Mouse (Mus musculus): ENCODE measurements at regions not wholly inside any gene's neighbourhood (a gene's known extent, or its start where the extent isn't known, plus 50 kb on each side); places are given as distances from the start of the nearest gene placed in this dataset.

- DNase-seq (ENCODE audit: low read depth, low spot score), result no peak
Measured at GRCm38 (mm10) chr6:66236368-66236767, 284.0 kb downstream of the 4930544G11Rik start.

- DNase-seq (ENCODE audit: low read depth, low spot score), result no peak
Measured at GRCm38 (mm10) chr6:66255378-66255777, 279.8 kb upstream of the Mad2l1 start.

- DNase-seq (ENCODE audit: low read depth, low spot score), result no peak
Measured at GRCm38 (mm10) chr6:66263429-66263828, 271.8 kb upstream of the Mad2l1 start.

- DNase-seq (ENCODE audit: low read depth, low spot score), result no peak
Measured at GRCm38 (mm10) chr6:66263918-66264317, 271.3 kb upstream of the Mad2l1 start.

- no peak for DNase-seq (ENCODE audit: low read depth, low spot score)
Measured at GRCm38 (mm10) chr6:66268427-66268826, 266.8 kb upstream of the Mad2l1 start.

GRCm38 (mm10) chr6:66271414-66272206, 263.6 kb upstream of the Mad2l1 start:
- no peak for DNase-seq (ENCODE audit: low read depth, low spot score)

- DNase-seq (ENCODE audit: low read depth, low spot score), result no peak
Measured at GRCm38 (mm10) chr6:66272216-66272615, 263.0 kb upstream of the Mad2l1 start.

- no peak for DNase-seq (ENCODE audit: low read depth, low spot score)
Measured at GRCm38 (mm10) chr6:66274737-66275136, 260.5 kb upstream of the Mad2l1 start.

GRCm38 (mm10) chr6:66280701-66281100, 254.5 kb upstream of the Mad2l1 start:
- no peak for DNase-seq (ENCODE audit: low read depth, low spot score)

GRCm38 (mm10) chr6:66282566-66283115, 252.5 kb upstream of the Mad2l1 start:
- DNase-seq (ENCODE audit: low read depth, low spot score), result no peak

GRCm38 (mm10) chr6:66283521-66283920, 251.7 kb upstream of the Mad2l1 start:
- no peak for DNase-seq (ENCODE audit: low read depth, low spot score)

GRCm38 (mm10) chr6:66287607-66288006, 247.6 kb upstream of the Mad2l1 start:
- DNase-seq (ENCODE audit: low read depth, low spot score), result no peak

GRCm38 (mm10) chr6:66289196-66289595, 246.0 kb upstream of the Mad2l1 start:
- no peak for DNase-seq (ENCODE audit: low read depth, low spot score)

GRCm38 (mm10) chr6:66291576-66291975, 243.6 kb upstream of the Mad2l1 start:
- DNase-seq (ENCODE audit: low read depth, low spot score), result no peak

- no peak for DNase-seq (ENCODE audit: low read depth, low spot score)
Measured at GRCm38 (mm10) chr6:66298056-66298455, 237.1 kb upstream of the Mad2l1 start.

- no peak for DNase-seq (ENCODE audit: low read depth, low spot score)
Measured at GRCm38 (mm10) chr6:66300189-66300588, 235.0 kb upstream of the Mad2l1 start.

GRCm38 (mm10) chr6:66344848-66345247, 190.3 kb upstream of the Mad2l1 start:
- DNase-seq (ENCODE audit: low read depth, low spot score), result no peak

- no peak for DNase-seq (ENCODE audit: low read depth, low spot score)
Measured at GRCm38 (mm10) chr6:66347356-66347755, 187.8 kb upstream of the Mad2l1 start.

- no peak for DNase-seq (ENCODE audit: low read depth, low spot score)
Measured at GRCm38 (mm10) chr6:66361130-66361529, 174.1 kb upstream of the Mad2l1 start.

GRCm38 (mm10) chr6:66367263-66367662, 167.9 kb upstream of the Mad2l1 start:
- DNase-seq (ENCODE audit: low read depth, low spot score), result no peak

- DNase-seq (ENCODE audit: low read depth, low spot score), result no peak
Measured at GRCm38 (mm10) chr6:66381279-66381934, 153.8 kb upstream of the Mad2l1 start.

- DNase-seq (ENCODE audit: low read depth, low spot score), result no peak
Measured at GRCm38 (mm10) chr6:66382347-66383010, 152.7 kb upstream of the Mad2l1 start.
